Mouse (Mus musculus) midbrain, embryonic 10.5 days (tissue): ENCODE results near the gene Lrrfip2. TPM values are rescaled to one million over a fixed set of nuclear protein-coding genes. Genes with fewer than 3 reads are reported as not detected.

Source experiments
- DNase-seq: peaks from one replicate; pipeline ENCODE4 v3.0.0-alpha.2; 2017; ENCODE audit warnings: low spot score
- H3K27ac ChIP-seq: fragments of 300-500 bp; sonication (generic); replicated peaks from 2 replicates; pipeline ENCODE4 v1.5.1; 2016; ENCODE audit warnings: mild to moderate bottlenecking
- H3K27me3 ChIP-seq: fragments of 300-500 bp; sonication (generic); 2 replicates; pipeline ENCODE4 v1.6.1; 2016; ENCODE audit warnings: low read depth, mild to moderate bottlenecking; ENCODE audit not compliant: poor library complexity, severe bottlenecking
- H3K36me3 ChIP-seq: fragments of 300-500 bp; sonication (generic); 2 replicates; pipeline ENCODE4 v1.6.1; 2016; ENCODE audit warnings: mild to moderate bottlenecking, moderate library complexity
- H3K4me1 ChIP-seq: fragments of 300-500 bp; sonication (generic); 2 replicates; pipeline ENCODE4 v1.6.1; 2016
- H3K4me3 ChIP-seq: fragments of 300-500 bp; sonication (generic); 2 replicates; pipeline ENCODE4 v1.5.1; 2016; ENCODE audit warnings: mild to moderate bottlenecking, moderate library complexity
- H3K9me3 ChIP-seq: fragments of 300-500 bp; sonication (generic); replicated peaks from 2 replicates; pipeline ENCODE4 v1.6.1; 2016; ENCODE audit warnings: mild to moderate bottlenecking
- WGBS: fragments of 180-500 bp; shearing (Covaris S2); methylation state at CpG from one replicate; pipeline ENCODE4 v1.1.7; 2016; 5-methylcytosine and 5-hydroxymethylcytosine counted together
- polyA plus RNA-seq: library from polyadenylated mRNA; unstranded; fragments of >200 nt; fragmentation: Nextera tagmentation; extraction: Ambion mirVana; gene quantifications from 2 replicates; pipeline ENCODE4 v1.2.1, GENCODE M21; 2016

The Lrrfip2 gene
- polyA plus RNA-seq, 1 experiment from 2014 or later = 39.5 TPM

DNA sequence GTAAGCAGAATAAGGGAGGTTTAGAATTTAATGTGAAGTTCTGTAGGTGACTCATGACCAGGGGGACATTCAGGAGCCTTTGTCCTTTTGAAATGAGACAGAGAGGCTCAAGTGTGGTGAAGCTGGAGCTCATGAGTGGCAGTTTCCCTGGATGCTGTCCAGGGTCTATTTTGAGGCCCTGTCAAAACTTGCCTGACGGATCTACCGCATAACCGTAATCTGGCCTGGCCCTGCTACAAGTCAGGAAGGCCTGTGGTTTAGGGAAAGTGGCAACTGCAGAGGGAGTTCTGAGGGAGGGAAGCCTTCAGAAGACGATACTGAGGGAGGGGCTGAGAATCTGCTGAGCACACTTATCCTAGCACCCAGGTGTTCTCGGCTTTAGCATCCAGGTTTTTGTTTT is 5.1 kb downstream of the Lrrfip2 start:
- Histone ChIP-seq H3K27ac (no peak overlapping the region), H3K36me3 (peaks cover 3% of the 10 kb centered on the region; the same call in 1 of the 2 replicates), H3K4me3 (no peak overlapping the region), H3K9me3 (no peaks in the 10 kb centered on the region), H3K4me1 (peaks cover 19% of the 10 kb centered on the region), H3K27me3 (no peaks in the 10 kb centered on the region)
- DNase-seq = no peak
- 86% methylated on average over 5 of the region's 5 CpGs for WGBS

DNA sequence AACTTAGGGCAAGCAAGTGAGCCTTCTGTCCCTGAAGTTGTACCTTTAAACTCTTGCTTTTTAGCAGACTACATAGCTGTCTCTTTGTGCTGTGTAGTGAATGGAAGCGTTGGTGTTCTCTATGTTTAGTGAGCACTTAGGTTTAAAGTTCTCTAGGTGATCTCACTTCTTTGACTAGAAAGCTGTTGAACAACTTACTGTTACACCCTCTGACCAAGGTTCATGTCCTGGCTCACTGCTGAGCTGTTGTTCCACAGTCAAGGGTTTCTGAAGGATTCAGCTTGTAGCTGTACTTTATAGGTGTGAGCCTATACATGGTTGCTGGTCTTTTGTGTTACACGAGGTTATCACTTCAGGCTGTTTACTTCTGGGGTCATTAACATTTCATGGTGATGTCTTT is 5.9 kb downstream of the Lrrfip2 start:
- Histone ChIP-seq H3K27ac (no peak overlapping the region), H3K9me3 (no peaks in the 10 kb centered on the region), H3K4me1 (peaks cover 16% of the 10 kb centered on the region), H3K36me3 (peaks cover 3% of the 10 kb centered on the region; the same call in 1 of the 2 replicates), H3K27me3 (no peaks in the 10 kb centered on the region), H3K4me3 (no peak overlapping the region)
- DNase-seq = no peak
- 84% methylated on average over 2 of the region's 2 CpGs for WGBS

DNA sequence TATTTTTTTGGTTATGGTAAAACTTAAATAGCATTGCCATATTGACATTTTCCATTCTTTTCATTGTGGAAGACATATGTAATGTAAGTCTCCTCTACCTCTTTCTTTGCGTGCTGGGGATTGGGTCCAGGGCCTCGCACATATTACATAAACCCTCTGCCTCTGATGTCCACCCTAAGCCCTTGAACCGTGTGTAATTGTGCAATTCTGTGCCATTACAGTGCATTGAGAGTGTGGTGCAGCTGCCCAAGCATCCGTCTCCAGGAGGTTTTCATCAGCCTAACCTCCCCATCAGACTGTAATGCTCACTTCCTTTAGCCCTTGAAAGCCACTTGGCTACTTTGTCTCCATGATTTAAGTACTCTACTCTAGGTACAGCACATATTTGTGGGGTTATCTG is 7.0 kb downstream of the Lrrfip2 start:
- WGBS = 90% methylated on average over 4 of the region's 4 CpGs
- Histone ChIP-seq H3K4me1 (peaks cover 5% of the 10 kb centered on the region), H3K36me3 (peaks cover 3% of the 10 kb centered on the region; the same call in 1 of the 2 replicates), H3K27ac (no peak overlapping the region), H3K27me3 (no peaks in the 10 kb centered on the region), H3K4me3 (no peak overlapping the region), H3K9me3 (no peaks in the 10 kb centered on the region)
- DNase-seq = no peak

DNA sequence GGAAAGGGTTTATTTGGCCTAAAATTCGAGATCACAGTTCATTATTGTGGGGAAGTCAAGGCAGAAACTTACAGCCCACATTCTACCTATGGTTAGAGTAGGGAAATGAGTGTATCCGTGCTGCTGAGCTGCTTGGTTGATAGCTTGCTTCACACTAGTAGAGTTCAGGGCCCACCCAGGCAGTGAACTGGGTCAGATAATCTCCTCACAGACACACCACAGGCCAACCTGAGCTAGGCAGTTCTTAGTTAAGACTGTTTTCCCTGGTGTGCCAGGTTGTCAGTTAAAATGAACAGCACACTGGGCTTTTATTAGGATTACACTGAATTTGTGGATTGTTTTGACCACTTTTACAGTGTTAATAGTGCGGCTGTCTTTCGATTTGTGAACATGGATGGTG is 9.3 kb downstream of the Lrrfip2 start:
- H3K9me3 ChIP-seq = no peaks in the 10 kb centered on the region
- WGBS = 78% methylated on average over 4 of the region's 4 CpGs
- DNase-seq = no peak

DNA sequence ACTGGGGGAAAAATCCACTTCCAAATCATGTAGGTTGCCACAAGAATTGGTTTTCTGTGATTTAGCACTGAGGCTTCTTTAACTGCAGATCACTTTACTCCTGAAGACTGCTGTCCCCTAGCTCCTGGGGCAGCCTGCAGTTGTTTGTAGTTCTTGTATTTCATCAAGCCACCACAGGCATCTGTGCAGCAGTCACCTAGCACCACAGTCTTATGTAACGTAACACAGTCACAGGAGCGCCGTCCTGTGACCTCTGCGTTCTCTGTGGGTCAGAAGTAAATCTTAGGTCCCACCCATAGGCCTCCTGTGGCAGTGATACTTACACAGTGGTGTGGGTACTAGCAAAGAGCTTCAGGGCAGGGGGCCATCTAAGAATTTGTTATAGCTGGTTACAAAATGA is 10.4 kb downstream of the Lrrfip2 start:
- Histone ChIP-seq H3K27me3 (no peaks in the 10 kb centered on the region), H3K9me3 (no peaks in the 10 kb centered on the region), H3K4me3 (no peak overlapping the region), H3K36me3 (0 out of 2 replicates have a peak, but pooled peaks cover 3% of the 10 kb centered on the region), H3K4me1 (no peaks in the 10 kb centered on the region), H3K27ac (no peak overlapping the region)
- 75% methylated on average over 4 of the region's 4 CpGs for WGBS
- no peak for DNase-seq

More for the DNA sequence above, 9.3 kb downstream of the Lrrfip2 start:
- Histone ChIP-seq H3K4me1 (no peaks in the 10 kb centered on the region), H3K27me3 (no peaks in the 10 kb centered on the region), H3K4me3 (no peak overlapping the region), H3K36me3 (peaks cover 3% of the 10 kb centered on the region; the same call in 1 of the 2 replicates), H3K27ac (no peak overlapping the region)

DNA sequence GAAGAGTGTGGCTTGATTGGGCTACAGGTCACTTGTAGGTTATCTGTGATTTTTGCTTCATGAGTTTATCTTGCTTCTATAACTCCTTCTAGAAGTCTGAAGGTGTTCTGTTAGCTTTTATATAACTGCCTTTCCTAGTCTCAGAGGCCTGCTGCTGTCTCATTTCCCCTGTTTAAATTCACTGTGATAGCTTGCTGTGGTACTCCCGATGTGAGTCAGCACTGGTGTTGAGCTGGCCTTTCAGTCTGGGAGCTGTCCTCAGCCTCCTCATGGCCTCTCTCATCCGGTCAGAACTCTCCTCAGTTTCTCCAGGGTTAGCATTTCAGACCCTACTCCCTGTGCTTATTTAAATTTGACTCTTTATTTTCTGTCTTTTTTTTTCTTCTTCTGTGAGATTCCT is 12.7 kb downstream of the Lrrfip2 start:
- Histone ChIP-seq H3K36me3 (no peaks in the 10 kb centered on the region), H3K4me1 (no peaks in the 10 kb centered on the region), H3K27ac (no peak overlapping the region), H3K4me3 (no peak overlapping the region), H3K27me3 (no peaks in the 10 kb centered on the region), H3K9me3 (no peaks in the 10 kb centered on the region)
- 84% methylated on average over 2 of the region's 2 CpGs for WGBS
- DNase-seq = no peak

DNA sequence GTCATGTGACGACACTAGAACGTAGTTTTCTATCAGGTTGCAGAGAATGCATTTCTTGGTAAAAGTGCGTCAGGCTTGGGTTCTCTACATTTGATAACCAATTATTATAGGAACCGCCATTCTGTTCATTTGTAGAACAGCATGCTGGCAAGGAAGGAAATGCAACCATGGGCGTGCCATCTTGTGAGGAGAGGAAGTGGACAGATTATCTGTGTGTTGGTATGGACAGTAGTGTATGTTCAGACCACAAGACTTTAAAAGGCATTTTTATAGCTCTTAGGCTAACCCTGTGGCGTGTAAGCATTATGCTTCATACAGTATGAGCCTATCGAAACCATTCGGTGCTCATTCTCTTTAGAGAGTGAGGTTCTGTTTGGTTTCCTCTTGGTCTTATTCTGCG is 20.8 kb downstream of the Lrrfip2 start:
- Histone ChIP-seq H3K4me1 (no peaks in the 10 kb centered on the region), H3K27ac (no peak overlapping the region), H3K27me3 (no peaks in the 10 kb centered on the region), H3K4me3 (no peak overlapping the region), H3K9me3 (no peaks in the 10 kb centered on the region), H3K36me3 (peaks cover 13% of the 10 kb centered on the region)
- DNase-seq = no peak
- WGBS = 95% methylated on average over 9 of the region's 9 CpGs

DNA sequence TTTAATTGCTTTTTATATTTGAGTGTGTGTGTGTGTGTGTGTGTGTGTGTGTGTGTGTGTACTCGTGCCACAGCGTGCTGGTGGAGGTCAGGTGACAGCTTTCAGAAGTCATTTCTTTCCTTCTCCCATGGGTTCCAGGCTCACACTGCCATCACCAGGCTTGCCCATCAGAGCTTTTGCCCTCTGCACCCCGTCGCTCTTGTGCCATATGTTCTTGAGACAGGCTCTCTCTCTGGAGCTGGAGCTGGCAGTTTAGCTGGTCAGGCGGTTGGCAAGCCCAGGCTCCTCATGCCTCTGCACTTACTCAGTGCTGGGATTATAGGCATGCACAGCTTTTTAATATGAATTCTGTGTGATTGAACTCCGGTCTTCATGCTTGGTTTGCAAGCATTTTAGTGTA is 25.3 kb downstream of the Lrrfip2 start:
- H3K27ac ChIP-seq = no peak overlapping the region
- peaks cover 15% of the 10 kb centered on the region for H3K36me3 ChIP-seq
- H3K4me3 ChIP-seq = no peak overlapping the region
- no peaks in the 10 kb centered on the region for H3K4me1 ChIP-seq
- H3K27me3 ChIP-seq = no peaks in the 10 kb centered on the region
- H3K9me3 ChIP-seq = no peaks in the 10 kb centered on the region
- 95% methylated on average over 6 of the region's 6 CpGs for WGBS
- DNase-seq = no peak

DNA sequence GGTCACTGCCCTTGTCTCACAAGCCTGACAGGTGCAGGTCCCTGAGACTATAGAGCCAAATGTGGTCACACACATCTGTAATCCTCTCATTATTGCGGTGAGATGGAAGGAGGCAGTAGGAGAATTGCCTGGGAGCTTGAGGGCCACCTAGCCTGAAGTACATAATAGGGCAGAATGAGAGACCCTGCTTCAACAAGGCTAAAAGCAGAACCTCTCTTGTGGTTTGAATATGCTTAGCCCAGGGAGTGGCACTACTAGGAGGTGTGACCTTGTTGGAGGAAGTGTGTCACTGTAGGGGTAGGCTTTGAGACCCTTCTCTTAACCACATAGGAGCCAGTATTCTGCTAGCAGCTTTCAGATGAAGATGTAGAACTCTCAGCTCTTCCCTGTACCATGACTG is 26.0 kb downstream of the Lrrfip2 start:
- Histone ChIP-seq H3K4me1 (no peaks in the 10 kb centered on the region), H3K36me3 (peaks cover 15% of the 10 kb centered on the region), H3K9me3 (no peaks in the 10 kb centered on the region), H3K27ac (no peak overlapping the region), H3K4me3 (no peak overlapping the region), H3K27me3 (no peaks in the 10 kb centered on the region)
- DNase-seq = no peak
- 94% methylated on average over 1 of the region's 1 CpGs for WGBS

DNA sequence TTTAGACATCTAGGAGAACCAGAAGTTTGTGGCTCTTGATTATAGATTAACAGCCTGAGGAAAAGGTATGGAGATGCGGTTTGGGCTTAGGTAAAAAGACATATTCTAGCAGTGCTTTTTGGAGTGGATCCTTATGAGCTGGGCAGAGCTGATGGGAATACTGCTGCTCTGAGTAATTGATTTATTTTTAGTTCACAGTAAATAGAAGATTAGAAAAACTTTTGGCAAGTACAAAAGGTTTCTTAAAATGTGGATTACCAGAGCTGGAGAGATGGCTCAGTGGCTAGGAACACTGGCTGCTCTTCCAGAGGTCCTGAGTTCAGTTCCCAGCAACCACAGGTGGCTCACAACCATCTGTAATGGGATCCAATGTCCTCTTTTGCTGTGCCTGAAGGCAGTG is 27.3 kb downstream of the Lrrfip2 start:
- no peaks in the 10 kb centered on the region for H3K4me1 ChIP-seq

DNA sequence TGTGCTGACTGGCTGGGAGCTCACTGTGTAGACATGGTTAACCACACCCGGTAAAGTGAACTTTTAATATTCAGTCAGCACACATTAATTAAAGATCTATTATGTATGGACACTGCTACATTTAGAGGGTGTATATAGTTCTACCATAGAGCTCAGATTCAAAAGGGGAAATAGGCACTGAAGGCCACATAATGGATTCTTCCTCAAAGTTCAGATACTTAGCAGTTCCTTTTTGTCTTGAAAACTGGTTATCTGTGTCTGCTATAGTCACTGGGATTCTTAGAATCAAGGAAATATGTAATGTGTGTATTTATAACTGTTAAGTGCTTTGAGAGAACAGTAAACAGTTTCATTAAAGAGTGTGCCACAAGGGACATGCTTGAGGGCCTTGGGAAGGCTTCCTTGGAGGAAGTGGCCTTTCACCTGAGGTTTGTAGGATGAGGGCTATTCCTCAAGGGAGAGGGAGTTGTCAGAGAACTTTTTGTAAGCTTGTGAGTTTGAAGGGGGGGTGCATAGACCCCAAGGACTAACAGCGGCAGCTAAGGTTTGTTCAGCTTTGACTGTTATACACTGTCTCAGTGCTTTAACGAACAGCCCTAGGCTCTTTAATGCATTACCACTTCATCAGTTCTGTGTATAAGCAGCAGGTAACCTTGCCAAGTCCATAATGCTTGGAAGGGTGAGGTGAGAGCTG is 28.3 kb downstream of the Lrrfip2 start:
- Histone ChIP-seq H3K36me3 (peaks cover 15% of the 10 kb centered on the region), H3K9me3 (no peaks in the 10 kb centered on the region), H3K4me3 (no peak overlapping the region), H3K27me3 (no peaks in the 10 kb centered on the region), H3K4me1 (no peaks in the 10 kb centered on the region), H3K27ac (no peak overlapping the region)
- WGBS = 92% methylated on average over 3 of the region's 3 CpGs
- no peak for DNase-seq

More for the DNA sequence above, 27.3 kb downstream of the Lrrfip2 start:
- Histone ChIP-seq H3K4me3 (no peak overlapping the region), H3K27ac (no peak overlapping the region), H3K36me3 (peaks cover 15% of the 10 kb centered on the region), H3K27me3 (no peaks in the 10 kb centered on the region), H3K9me3 (no peaks in the 10 kb centered on the region)
- 93% methylated on average over 1 of the region's 1 CpGs for WGBS
- no peak for DNase-seq

DNA sequence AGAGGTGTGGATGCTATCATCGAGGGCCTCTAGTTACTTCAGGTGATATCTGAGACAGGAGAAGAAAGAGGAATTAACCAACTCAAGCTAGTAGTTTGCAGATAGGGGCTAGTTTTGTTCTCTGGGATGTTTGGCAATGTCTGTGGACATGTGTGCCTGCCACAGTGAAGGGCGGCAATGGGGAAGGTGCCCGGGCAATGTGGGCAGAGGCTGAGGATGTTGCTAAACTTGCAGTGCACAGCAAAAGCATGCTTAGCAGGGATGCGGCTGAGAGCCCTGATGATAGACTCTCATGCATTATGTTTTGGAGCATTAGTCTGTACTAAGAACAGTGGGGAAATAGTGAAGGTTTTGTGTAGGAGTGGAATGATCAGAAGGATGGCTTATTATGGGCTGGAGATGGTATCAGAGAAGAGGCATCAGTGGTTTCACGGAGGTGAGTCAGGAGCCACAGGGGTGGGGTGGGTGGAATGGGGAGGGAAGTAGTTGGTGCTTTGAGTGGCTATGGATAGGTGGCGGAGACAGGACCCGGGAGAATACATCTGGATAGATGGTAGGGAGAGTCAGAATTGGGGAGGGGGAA is 28.9 kb downstream of the Lrrfip2 start:
- no peak overlapping the region for H3K4me3 ChIP-seq
- 90% methylated on average over 7 of the region's 7 CpGs for WGBS
- H3K36me3 ChIP-seq = peaks cover 15% of the 10 kb centered on the region
- no peaks in the 10 kb centered on the region for H3K27me3 ChIP-seq
- H3K4me1 ChIP-seq = no peaks in the 10 kb centered on the region
- no peak for DNase-seq
- no peaks in the 10 kb centered on the region for H3K9me3 ChIP-seq
- no peak overlapping the region for H3K27ac ChIP-seq

DNA sequence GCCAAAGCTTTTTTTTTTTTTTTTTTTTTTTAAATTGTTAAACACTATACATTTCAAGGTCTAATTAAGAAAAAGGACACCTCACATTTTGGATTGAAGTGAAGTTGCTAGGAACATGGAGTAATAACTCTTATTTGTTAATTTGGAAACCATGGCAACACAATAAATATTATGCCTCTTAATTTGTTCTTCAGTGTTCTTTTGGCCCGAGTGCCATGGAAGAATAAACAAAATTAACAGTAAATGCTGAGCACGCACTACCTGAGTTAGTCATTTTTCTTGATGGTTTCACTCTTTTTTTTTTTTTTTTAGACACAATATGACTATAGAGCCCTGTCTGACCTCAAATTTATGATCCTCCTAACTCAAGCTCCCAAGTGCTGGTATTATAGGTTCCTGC is 30.6 kb downstream of the Lrrfip2 start:
- Histone ChIP-seq H3K4me1 (no peaks in the 10 kb centered on the region), H3K36me3 (peaks cover 5% of the 10 kb centered on the region; the same call in 1 of the 2 replicates), H3K27ac (no peak overlapping the region), H3K4me3 (no peak overlapping the region), H3K9me3 (no peaks in the 10 kb centered on the region), H3K27me3 (no peaks in the 10 kb centered on the region)
- no peak for DNase-seq
- 90% methylated on average over 2 of the region's 2 CpGs for WGBS
